Mouse (Mus musculus) hindbrain, embryonic 14.5 days (tissue): ENCODE data around the gene Mfrp. TPM values are rescaled to one million over a fixed set of nuclear protein-coding genes. Genes with fewer than 3 reads are reported as not detected.

Experiments
- ATAC-seq: fragments of 200-750 bp; cut with Nextera tagmentation; 2 replicates; pipeline ENCODE4 v1.8.0; 2017; ENCODE audit warnings: moderate number of reproducible peaks, mild to moderate bottlenecking, moderate TSS enrichment, moderate library complexity; ENCODE audit not compliant: low FRiP score
- DNase-seq: peaks from one replicate; pipeline ENCODE4 v3.0.0-alpha.2; 2015; ENCODE audit warnings: low spot score
- H3K27ac ChIP-seq: fragments of 300-500 bp; sonication (generic); 2 replicates; pipeline ENCODE4 v1.5.1; 2014; ENCODE audit warnings: mild to moderate bottlenecking, moderate library complexity
- H3K27me3 ChIP-seq: fragments of 300-500 bp; sonication (generic); 2 replicates; pipeline ENCODE4 v1.6.1; 2014; ENCODE audit warnings: mild to moderate bottlenecking, low read length, mixed read lengths; ENCODE audit not compliant: control insufficient read depth, insufficient read depth
- H3K36me3 ChIP-seq: fragments of 300-500 bp; sonication (generic); replicated peaks from 2 replicates; pipeline ENCODE4 v1.6.1; 2014; ENCODE audit not compliant: control insufficient read depth, insufficient read depth
- H3K4me1 ChIP-seq: fragments of 300-500 bp; sonication (generic); replicated peaks from 2 replicates; pipeline ENCODE4 v1.6.1; 2014; ENCODE audit warnings: antibody characterized with exemption, low read length, mixed read lengths; ENCODE audit not compliant: control insufficient read depth, insufficient read depth
- H3K4me2 ChIP-seq: fragments of 300-500 bp; sonication (generic); replicated peaks from 2 replicates; pipeline ENCODE4 v1.6.1; 2014; ENCODE audit warnings: mild to moderate bottlenecking, moderate library complexity
- H3K4me3 ChIP-seq: fragments of 300-500 bp; sonication (generic); replicated peaks from 2 replicates; pipeline ENCODE4 v1.5.1; 2014; ENCODE audit warnings: mild to moderate bottlenecking, low read length
- H3K9ac ChIP-seq: fragments of 300-500 bp; sonication (generic); 2 replicates; pipeline ENCODE4 v1.6.1; 2014
- H3K9me3 ChIP-seq: fragments of 300-500 bp; sonication (generic); 2 replicates; pipeline ENCODE4 v1.6.1; 2016; ENCODE audit warnings: low read length; ENCODE audit not compliant: control insufficient read depth
- WGBS: fragments of 180-500 bp; shearing (Covaris S2); extraction: QIAGEN DNeasy Blood & Tissue Kit; methylation state at CpG from one replicate; pipeline ENCODE4 v1.1.7; 2014; 5-methylcytosine and 5-hydroxymethylcytosine counted together
- polyA plus RNA-seq: library from polyadenylated mRNA; unstranded; fragments of >200 nt; fragmentation: Nextera tagmentation; extraction: Ambion mirVana; gene quantifications from 2 replicates; pipeline ENCODE4 v1.2.1, GENCODE M21; 2014

Mfrp gene
- polyA plus RNA-seq, 1 experiment from 2014 or later, result 0.41 TPM

- H3K4me3 ChIP-seq, result no peak overlapping the region
- H3K9ac ChIP-seq, result no peak overlapping the region
- DNase-seq (no peak), ATAC-seq (no peak)
- H3K9me3 ChIP-seq, result no peaks in the 10 kb centered on the region
- no peaks in the 10 kb centered on the region for H3K27me3 ChIP-seq
- no peak overlapping the region for H3K27ac ChIP-seq
- H3K4me2 ChIP-seq, result no peak overlapping the region
- H3K4me1 ChIP-seq, result no peaks in the 10 kb centered on the region
- 48% methylated on average over 5 of the region's 5 CpGs for WGBS
- H3K36me3 ChIP-seq, result no peaks in the 10 kb centered on the region
Measured at GRCm38 (mm10) chr9:44119011-44119410, 17.5 kb downstream of the Mfrp start.

GRCm38 (mm10) chr9:44119948-44120465, 18.5 kb downstream of the Mfrp start:
- no peak overlapping the region for H3K27ac ChIP-seq
- no peaks in the 10 kb centered on the region for H3K4me1 ChIP-seq
- no peak overlapping the region for H3K9ac ChIP-seq
- no peak for DNase-seq
- H3K9me3 ChIP-seq, result no peaks in the 10 kb centered on the region
- H3K36me3 ChIP-seq, result no peaks in the 10 kb centered on the region
- no peaks in the 10 kb centered on the region for H3K27me3 ChIP-seq
- H3K4me2 ChIP-seq, result no peak overlapping the region
- no peak overlapping the region for H3K4me3 ChIP-seq
- WGBS, result 87% methylated on average over 8 of the region's 8 CpGs
- no peak for ATAC-seq

- H3K9ac ChIP-seq, result no peak overlapping the region
- H3K4me1 ChIP-seq, result peaks cover 5% of the 10 kb centered on the region; the same call in 1 of the 2 replicates
- no peak overlapping the region for H3K4me2 ChIP-seq
- no peak overlapping the region for H3K4me3 ChIP-seq
- ATAC-seq (no peak), DNase-seq (no peak)
- no peaks in the 10 kb centered on the region for H3K36me3 ChIP-seq
- no peak overlapping the region for H3K27ac ChIP-seq
- H3K9me3 ChIP-seq, result no peaks in the 10 kb centered on the region
- H3K27me3 ChIP-seq, result peaks cover under 1% of the 10 kb centered on the region; the same call in 1 of the 2 replicates
- WGBS, result 73% methylated on average over 6 of the region's 6 CpGs
Measured at GRCm38 (mm10) chr9:44124317-44124716, 22.8 kb downstream of the Mfrp start.

GRCm38 (mm10) chr9:44125026-44125425, 23.5 kb downstream of the Mfrp start:
- no peak overlapping the region for H3K4me3 ChIP-seq
- no peak overlapping the region for H3K27ac ChIP-seq
- peaks cover 12% of the 10 kb centered on the region for H3K4me1 ChIP-seq
- H3K27me3 ChIP-seq, result peaks cover 7% of the 10 kb centered on the region; the same call in 1 of the 2 replicates
- H3K9ac ChIP-seq, result no peak overlapping the region
- no peak overlapping the region for H3K4me2 ChIP-seq
- DNase-seq (no peak), ATAC-seq (no peak)
- 39% methylated on average over 5 of the region's 5 CpGs for WGBS
- no peaks in the 10 kb centered on the region for H3K9me3 ChIP-seq
- H3K36me3 ChIP-seq, result no peaks in the 10 kb centered on the region

GRCm38 (mm10) chr9:44125546-44126428, 24.3 kb downstream of the Mfrp start:
- 30% methylated on average over 18 of the region's 18 CpGs for WGBS
- no peaks in the 10 kb centered on the region for H3K9me3 ChIP-seq
- H3K36me3 ChIP-seq, result no peaks in the 10 kb centered on the region
- peak overlapping the region; percentile 29; the same call in 1 of the 2 replicates for H3K4me2 ChIP-seq
- peak; percentile 94 for DNase-seq
- H3K4me3 ChIP-seq, result no peak overlapping the region
- peaks cover 7% of the 10 kb centered on the region; the same call in 1 of the 2 replicates for H3K27me3 ChIP-seq
- no peak overlapping the region for H3K27ac ChIP-seq
- H3K9ac ChIP-seq, result no peak overlapping the region
- peaks cover 19% of the 10 kb centered on the region for H3K4me1 ChIP-seq
- ATAC-seq, result peak; percentile 58; the same call in 1 of the 2 replicates

GRCm38 (mm10) chr9:44126746-44127145, 25.2 kb downstream of the Mfrp start:
- ATAC-seq, result no peak
- Histone ChIP-seq H3K9ac (no peak overlapping the region), H3K4me1 (peaks cover 19% of the 10 kb centered on the region), H3K36me3 (no peaks in the 10 kb centered on the region), H3K27me3 (peaks cover 16% of the 10 kb centered on the region; the same call in 1 of the 2 replicates), H3K4me3 (no peak overlapping the region), H3K4me2 (no peak overlapping the region), H3K27ac (no peak overlapping the region), H3K9me3 (no peaks in the 10 kb centered on the region)
- 87% methylated on average over 3 of the region's 3 CpGs for WGBS
- DNase-seq, result no peak

GRCm38 (mm10) chr9:44127351-44127801, 25.8 kb downstream of the Mfrp start:
- DNase-seq, result no peak
- Histone ChIP-seq H3K27me3 (peaks cover 21% of the 10 kb centered on the region), H3K4me3 (no peak overlapping the region), H3K36me3 (no peaks in the 10 kb centered on the region), H3K4me2 (no peak overlapping the region), H3K9me3 (no peaks in the 10 kb centered on the region), H3K27ac (no peak overlapping the region), H3K4me1 (peaks cover 19% of the 10 kb centered on the region), H3K9ac (no peak overlapping the region)
- 49% methylated on average over 3 of the region's 3 CpGs for WGBS
- ATAC-seq, result no peak

- peak overlapping the region; percentile 55; the same call in 1 of the 2 replicates for H3K27ac ChIP-seq
Measured at GRCm38 (mm10) chr9:44129633-44130032, 28.1 kb downstream of the Mfrp start.

GRCm38 (mm10) chr9:44130034-44130433, 28.5 kb downstream of the Mfrp start:
- peak overlapping the region; percentile 57 for H3K4me2 ChIP-seq
- 0% methylated on average over 27 of the region's 27 CpGs for WGBS
- peak overlapping the region; percentile 20 for H3K4me3 ChIP-seq
- H3K4me1 ChIP-seq, result peaks cover 33% of the 10 kb centered on the region
- no peak for DNase-seq
- H3K9ac ChIP-seq, result peak overlapping the region; percentile 51
- H3K9me3 ChIP-seq, result no peaks in the 10 kb centered on the region
- peak; percentile 29; the same call in 1 of the 2 replicates for ATAC-seq
- no peaks in the 10 kb centered on the region for H3K36me3 ChIP-seq
- H3K27ac ChIP-seq, result peak overlapping the region; percentile 55; the same call in 1 of the 2 replicates
- H3K27me3 ChIP-seq, result peaks cover 47% of the 10 kb centered on the region

More at GRCm38 (mm10) chr9:44129633-44130032, 28.1 kb downstream of the Mfrp start:
- H3K27me3 ChIP-seq, result peaks cover 43% of the 10 kb centered on the region
- ATAC-seq (no peak), DNase-seq (no peak)
- H3K4me1 ChIP-seq, result peaks cover 29% of the 10 kb centered on the region
- H3K4me2 ChIP-seq, result peak overlapping the region; percentile 57
- H3K4me3 ChIP-seq, result peak overlapping the region; percentile 20
- H3K36me3 ChIP-seq, result no peaks in the 10 kb centered on the region
- H3K9ac ChIP-seq, result peak overlapping the region; percentile 51
- 8% methylated on average over 9 of the region's 9 CpGs for WGBS
- H3K9me3 ChIP-seq, result no peaks in the 10 kb centered on the region
